Comparison of ENCODE assay signal across 30 mouse cellular contexts in genomic region chr5:116045581-116045980, GRCm38 (mm10). TPM values are rescaled to one million over a fixed set of nuclear protein-coding genes. Genes with fewer than 3 reads are reported as not detected.
"Had no signal": no experiment of that assay in that cellular context is flagged by ENCODE, and none has a peak within 500 bp of the region (broad histone marks: within the 10 kb centered on the region; RNA-seq: fewer than 3 reads in every experiment).

No protein-coding gene starts in this region.

- H3K27ac ChIP-seq: embryonic facial prominence, embryonic 10.5 days; embryonic facial prominence, embryonic 12.5 days; embryonic facial prominence, embryonic 13.5 days; embryonic facial prominence, embryonic 15.5 days; forebrain, embryonic 10.5 days; forebrain, embryonic 12.5 days; forebrain, embryonic 13.5 days; forebrain, embryonic 15.5 days; heart, adult 2 months; heart, embryonic 10.5 days had no signal

- H3K4me3 ChIP-seq: embryonic facial prominence, embryonic 10.5 days; embryonic facial prominence, embryonic 12.5 days; embryonic facial prominence, embryonic 13.5 days; embryonic facial prominence, embryonic 15.5 days; erythroblast, embryonic 14.5 days; forebrain, embryonic 10.5 days; forebrain, embryonic 12.5 days; forebrain, embryonic 13.5 days; forebrain, embryonic 15.5 days; heart, adult 2 months; heart, embryonic 10.5 days; heart, embryonic 12.5 days had no signal

- DNase-seq: cerebellum, adult 18-20 months; cerebellum, adult 2 months; cerebellum, adult 8-10 months; cerebellum, adult 9-10 months; cerebellum, adult 9-11 months; cerebellum, postnatal 10 days; cerebellum, postnatal 14 days; cerebellum, postnatal 25 days; cerebellum, postnatal 36 days; embryo, embryonic 11 days; forebrain, postnatal 0 days; gastrocnemius, postnatal 14 days; heart, adult 11 months; heart, adult 18-20 months; heart, adult 2 months had no signal

- ATAC-seq: forebrain, embryonic 13.5 days; forebrain, embryonic 14.5 days; forebrain, embryonic 15.5 days; forebrain, embryonic 16.5 days; forebrain, postnatal 0 days had no signal

RNA-seq across cellular contexts. Expression of gene Tmem233, which starts 37.5 kb away (rescaled TPM):
- total RNA-seq: common myeloid progenitor, adult 5-6 weeks; forebrain, postnatal 0 days; granulocyte monocyte progenitor cell, adult 5-6 weeks; heart, adult 18-20 months; heart, adult 2 months had no signal
